Mouse (Mus musculus) megakaryocyte, embryonic 14.5 days (primary cell): ENCODE measurements around the gene Stat1. TPM values are rescaled to one million over a fixed set of nuclear protein-coding genes. Genes with fewer than 3 reads are reported as not detected.
A peak's percentile ranks its signal among the peaks of the same experiment; 100 is the strongest.

ENCODE experiments used
- H3K27me3 ChIP-seq: replicated peaks from 2 replicates; pipeline ENCODE3; 2012; ENCODE audit warnings: inconsistent platforms
- H3K36me3 ChIP-seq: replicated peaks from 2 replicates; pipeline ENCODE3; 2012; ENCODE audit warnings: low read length, inconsistent platforms, mixed read lengths
- H3K4me1 ChIP-seq: 2 replicates; pipeline ENCODE4 v1.6.1; 2012; ENCODE audit warnings: inconsistent platforms
- H3K4me3 ChIP-seq: replicated peaks from 2 replicates; pipeline ENCODE3; 2012; ENCODE audit warnings: moderate library complexity, mild to moderate bottlenecking, inconsistent platforms
- H3K9me3 ChIP-seq: 2 replicates; pipeline ENCODE4 v1.6.1; 2012; ENCODE audit warnings: inconsistent platforms
- FLI1 ChIP-seq: IDR thresholded peaks from 2 replicates; pipeline ENCODE4 v1.6.1; 2012; ENCODE audit warnings: low read length, inconsistent platforms, mixed read lengths
- GATA1 ChIP-seq: IDR thresholded peaks from 3 replicates; pipeline ENCODE4 v1.6.1; 2012; ENCODE audit warnings: mixed read lengths, low read length, inconsistent platforms, borderline replicate concordance
- polyA plus RNA-seq: library from polyadenylated mRNA; stranded (reverse); fragments of >175 nt; gene quantifications from 2 replicates; pipeline ENCODE4 v1.2.3, GENCODE M21; 2012; ENCODE audit warnings: low replicate concordance; ENCODE audit not compliant: insufficient read depth

The Stat1 gene
- polyA plus RNA-seq, 1 experiment: 10.3 TPM

DNA sequence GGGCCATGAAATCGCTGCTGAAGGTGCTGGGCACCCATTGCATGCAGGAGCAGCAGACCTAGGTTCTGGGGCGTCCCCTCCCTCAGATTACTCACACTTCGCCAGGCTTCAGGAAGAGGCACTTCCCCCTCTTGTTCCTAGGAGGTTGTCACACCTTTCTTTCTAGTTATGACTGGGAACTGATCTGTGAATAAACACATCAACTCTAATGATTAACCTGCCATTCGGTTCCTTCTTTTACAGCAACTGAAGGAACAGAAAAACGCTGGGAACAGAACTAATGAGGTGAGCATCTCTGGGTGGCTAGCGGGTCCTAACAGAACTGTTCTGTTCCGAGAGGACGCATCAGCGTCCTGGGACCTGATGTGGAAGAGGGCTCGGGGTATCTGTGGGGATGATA lies 25.7 kb downstream of the Stat1 start:
- Histone ChIP-seq H3K36me3 (peaks cover 100% of the 10 kb centered on the region), H3K4me3 (no peak overlapping the region), H3K9me3 (no peaks in the 10 kb centered on the region), H3K27me3 (no peaks in the 10 kb centered on the region), H3K4me1 (peaks cover 33% of the 10 kb centered on the region)
- no peak for TF ChIP-seq GATA1
- TF ChIP-seq FLI1: no peak

DNA sequence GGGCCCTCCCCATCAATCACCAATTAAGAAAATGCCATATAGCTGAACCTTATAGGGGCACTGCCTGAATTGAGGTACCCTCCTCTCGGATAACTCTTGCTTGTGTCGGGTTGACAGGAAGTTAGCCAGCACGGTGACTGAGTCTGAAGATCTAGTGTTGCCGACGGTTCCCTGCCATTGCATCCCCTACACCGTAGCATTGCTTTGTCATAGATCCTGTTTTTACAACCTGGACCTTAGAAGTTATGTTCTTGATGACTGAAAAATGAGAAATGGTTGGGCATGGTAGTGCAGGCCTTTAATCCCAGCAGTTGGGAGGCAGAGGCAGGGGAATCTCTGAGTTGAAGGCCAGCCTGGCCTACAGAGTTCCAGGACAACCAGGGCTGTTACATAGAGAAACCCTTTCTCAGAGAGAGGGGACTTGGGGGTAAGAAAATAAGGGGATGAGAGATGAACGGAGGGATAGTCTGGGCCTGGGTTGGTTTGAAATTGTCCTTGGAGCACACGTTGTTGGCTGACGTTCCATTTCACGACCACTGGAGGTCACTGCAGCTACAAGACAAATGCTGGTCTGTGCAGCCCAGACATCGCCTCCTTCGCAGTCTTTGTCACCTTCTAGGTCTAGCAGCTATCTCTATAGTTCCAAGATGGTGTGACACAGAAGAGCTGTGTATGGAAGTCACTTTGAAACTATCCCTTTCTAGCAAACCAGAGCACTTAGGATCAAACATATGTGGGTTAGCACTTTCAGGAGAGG lies 27.2 kb downstream of the Stat1 start:
- Histone ChIP-seq H3K9me3 (no peaks in the 10 kb centered on the region), H3K27me3 (no peaks in the 10 kb centered on the region), H3K36me3 (peaks cover 100% of the 10 kb centered on the region), H3K4me3 (no peak overlapping the region), H3K4me1 (peaks cover 44% of the 10 kb centered on the region)
- no peak for TF ChIP-seq FLI1
- TF ChIP-seq GATA1: no peak

GRCm38 (mm10) chr1:52147431-52147830 lies 28.2 kb downstream of the Stat1 start:
- Histone ChIP-seq H3K9me3 (no peaks in the 10 kb centered on the region), H3K4me3 (no peak overlapping the region), H3K27me3 (no peaks in the 10 kb centered on the region), H3K4me1 (peaks cover 44% of the 10 kb centered on the region), H3K36me3 (peaks cover 100% of the 10 kb centered on the region)
- TF ChIP-seq GATA1 (no peak), FLI1 (no peak)

- Histone ChIP-seq H3K27me3 (no peaks in the 10 kb centered on the region), H3K4me3 (no peak overlapping the region), H3K36me3 (peaks cover 100% of the 10 kb centered on the region), H3K9me3 (no peaks in the 10 kb centered on the region), H3K4me1 (peaks cover 44% of the 10 kb centered on the region)
- TF ChIP-seq GATA1 (no peak), FLI1 (no peak)
These were observed 28.9 kb downstream of the Stat1 start for GRCm38 (mm10) chr1:52148178-52148577.

GRCm38 (mm10) chr1:52148696-52149095 lies 29.5 kb downstream of the Stat1 start:
- Histone ChIP-seq H3K4me3 (no peak overlapping the region), H3K9me3 (no peaks in the 10 kb centered on the region), H3K4me1 (peaks cover 44% of the 10 kb centered on the region), H3K36me3 (peaks cover 100% of the 10 kb centered on the region), H3K27me3 (no peaks in the 10 kb centered on the region)
- TF ChIP-seq FLI1: no peak

- Histone ChIP-seq H3K36me3 (peaks cover 100% of the 10 kb centered on the region), H3K9me3 (no peaks in the 10 kb centered on the region), H3K4me1 (peaks cover 44% of the 10 kb centered on the region), H3K27me3 (no peaks in the 10 kb centered on the region), H3K4me3 (peak overlapping the region; percentile 79)
- TF ChIP-seq GATA1: no peak
- TF ChIP-seq FLI1: no peak
These were observed 30.7 kb downstream of the Stat1 start for GRCm38 (mm10) chr1:52149934-52150346.

GRCm38 (mm10) chr1:52150676-52151075 lies 31.4 kb downstream of the Stat1 start:
- peaks cover 44% of the 10 kb centered on the region for H3K4me1 ChIP-seq
- TF ChIP-seq GATA1 (peak; percentile 46; the same call in 1 of the 3 replicates), FLI1 (no peak)
- no peaks in the 10 kb centered on the region for H3K9me3 ChIP-seq
- H3K27me3 ChIP-seq: no peaks in the 10 kb centered on the region
- peaks cover 100% of the 10 kb centered on the region for H3K36me3 ChIP-seq
- H3K4me3 ChIP-seq: peak overlapping the region; percentile 81

GRCm38 (mm10) chr1:52151166-52151565 lies 31.9 kb downstream of the Stat1 start:
- H3K4me1 ChIP-seq: peaks cover 44% of the 10 kb centered on the region
- TF ChIP-seq FLI1 (no peak), GATA1 (no peak)
- peaks cover 100% of the 10 kb centered on the region for H3K36me3 ChIP-seq
- no peaks in the 10 kb centered on the region for H3K27me3 ChIP-seq
- H3K4me3 ChIP-seq: no peak overlapping the region
- H3K9me3 ChIP-seq: no peaks in the 10 kb centered on the region

DNA sequence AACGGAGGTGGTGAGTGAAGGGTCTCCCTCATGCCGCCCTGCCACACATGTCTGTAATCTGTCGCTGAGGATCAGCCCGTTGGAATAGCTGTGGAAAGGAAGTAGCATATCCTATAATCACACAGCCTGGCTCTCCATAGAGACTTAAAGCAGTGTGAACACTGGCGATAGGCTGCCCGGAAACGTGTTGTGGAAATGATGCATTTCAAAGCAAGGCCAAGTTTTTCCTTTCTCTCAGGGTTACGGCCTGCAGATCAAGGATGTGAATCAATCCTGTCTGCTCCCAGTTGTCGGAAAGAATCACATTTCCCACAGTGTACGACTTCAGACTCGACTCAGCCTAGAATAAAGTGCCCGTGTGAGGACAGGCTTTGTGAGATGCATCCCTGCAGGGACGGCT lies 33.1 kb downstream of the Stat1 start:
- H3K4me3 ChIP-seq: no peak overlapping the region
- peaks cover 37% of the 10 kb centered on the region for H3K4me1 ChIP-seq
- peaks cover 100% of the 10 kb centered on the region for H3K36me3 ChIP-seq
- H3K9me3 ChIP-seq: no peaks in the 10 kb centered on the region
- H3K27me3 ChIP-seq: no peaks in the 10 kb centered on the region
- TF ChIP-seq FLI1: no peak
- TF ChIP-seq GATA1: no peak

- H3K4me1 ChIP-seq: peaks cover 33% of the 10 kb centered on the region
- H3K4me3 ChIP-seq: no peak overlapping the region
- H3K9me3 ChIP-seq: no peaks in the 10 kb centered on the region
- H3K36me3 ChIP-seq: peaks cover 100% of the 10 kb centered on the region
- H3K27me3 ChIP-seq: no peaks in the 10 kb centered on the region
- no peak for TF ChIP-seq GATA1
- no peak for TF ChIP-seq FLI1
These were observed 33.7 kb downstream of the Stat1 start for GRCm38 (mm10) chr1:52152936-52153335.
